In the genomic region with DNA sequence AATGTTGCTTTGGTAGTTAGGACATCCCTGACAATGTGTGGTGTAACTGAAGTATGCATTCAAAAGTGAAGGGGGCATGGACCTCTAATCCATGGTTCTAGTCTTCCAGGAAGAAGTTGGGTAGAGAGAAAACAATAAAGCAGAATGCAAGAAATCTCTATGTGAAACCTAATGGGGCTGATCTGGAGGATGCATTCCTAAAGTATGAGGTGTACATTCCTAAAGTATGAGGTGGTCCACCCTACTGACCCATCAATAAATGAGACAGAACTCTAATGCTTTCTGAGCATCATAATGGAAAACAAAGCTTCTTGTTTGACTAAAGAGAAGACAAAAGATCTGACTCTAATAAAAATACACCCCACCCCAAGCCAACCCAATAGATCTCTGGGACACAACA, we compare ENCODE assay signal across 19 mouse cellular contexts.
"Had no signal": no experiment of that assay in that cellular context is flagged by ENCODE, and none has a peak within 500 bp of the region (broad histone marks: within the 10 kb centered on the region; RNA-seq: fewer than 3 reads in every experiment).

No protein-coding gene starts in this region.

- ATAC-seq: liver, postnatal 0 days; lung, postnatal 0 days; midbrain, embryonic 13.5 days; midbrain, embryonic 15.5 days had no signal

- H3K27me3 ChIP-seq: lung, embryonic 15.5 days; megakaryocyte, embryonic 14.5 days; midbrain, embryonic 13.5 days; midbrain, embryonic 15.5 days; neural tube, embryonic 13.5 days; neural tube, embryonic 15.5 days had no signal

- DNase-seq: liver, postnatal 0 days; lung, adult 2 months; lung, postnatal 14 days; lung, postnatal 36 days; retina, postnatal 1 day; right cerebral cortex, adult 18-20 months; right cerebral cortex, postnatal 25 days; right cerebral cortex, postnatal 4 days; spleen, adult 18-20 months; thymus, adult 18-20 months; thymus, postnatal 14 days; thymus, postnatal 36 days had no signal
